Mouse (Mus musculus) spleen, embryonic (tissue): ENCODE results near the gene Ttc34.

Experiments
- CTCF ChIA-PET: fragments of 350-600 bp; sonication (Branson Sonifier 250); formaldehyde crosslinking; loops from one replicate; lab custom pipeline; 2022; lab: Charles Lee

Ttc34 gene

DNA sequence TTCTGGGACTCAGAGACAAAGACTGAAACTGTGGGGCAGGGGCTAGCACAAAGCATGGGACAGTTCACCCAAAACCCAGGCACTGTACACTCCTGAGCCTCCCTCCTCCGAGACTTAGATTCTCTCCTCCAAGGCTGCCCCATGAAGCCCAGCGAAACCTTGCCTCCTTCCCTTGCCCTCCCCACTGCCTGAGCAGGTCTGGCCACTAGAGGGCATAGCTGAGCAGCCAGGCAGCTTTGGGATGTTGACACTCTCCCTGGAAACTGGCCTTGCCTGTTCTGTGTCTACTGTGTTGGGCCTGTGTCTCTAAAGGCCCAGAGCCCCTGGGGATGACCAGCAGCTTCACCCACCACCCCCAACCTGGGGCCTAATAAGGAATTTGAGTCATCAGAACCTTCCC, at the start of gene Ttc34:
Gene Ttc34, plus strand, starts transcription at position 290 of the 400 bp plus-strand sequence.
- CTCF ChIA-PET, result no interaction called here

- CTCF ChIA-PET, result no interaction called here
Measured at GRCm38 (mm10) chr4:154787960-154788702, 49.1 kb upstream of the Ttc34 start.

DNA sequence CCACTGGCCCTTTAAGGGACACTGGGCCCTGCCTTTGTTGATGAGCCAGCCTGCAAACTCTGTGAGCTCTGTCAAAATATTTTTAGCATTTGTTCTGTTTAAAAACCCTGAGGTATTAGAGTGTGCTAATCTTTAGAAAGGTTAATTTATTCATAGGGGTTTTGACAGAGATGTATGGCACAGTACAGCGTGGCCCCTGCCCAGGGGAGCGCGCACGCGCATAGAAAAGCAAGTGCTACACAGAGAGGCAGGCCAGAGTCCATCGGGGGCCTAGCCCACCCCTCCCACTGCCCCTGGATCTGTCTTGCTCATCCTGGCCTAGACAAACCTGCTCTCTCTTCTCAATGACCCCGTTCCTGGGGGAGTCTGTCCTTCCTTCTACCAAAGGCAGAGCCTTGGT, 45.4 kb upstream of the Ttc34 start:
- CTCF ChIA-PET, result no interaction called here

GRCm38 (mm10) chr4:154793499-154793898, 43.8 kb upstream of the Ttc34 start:
- CTCF ChIA-PET, result no interaction called here

DNA sequence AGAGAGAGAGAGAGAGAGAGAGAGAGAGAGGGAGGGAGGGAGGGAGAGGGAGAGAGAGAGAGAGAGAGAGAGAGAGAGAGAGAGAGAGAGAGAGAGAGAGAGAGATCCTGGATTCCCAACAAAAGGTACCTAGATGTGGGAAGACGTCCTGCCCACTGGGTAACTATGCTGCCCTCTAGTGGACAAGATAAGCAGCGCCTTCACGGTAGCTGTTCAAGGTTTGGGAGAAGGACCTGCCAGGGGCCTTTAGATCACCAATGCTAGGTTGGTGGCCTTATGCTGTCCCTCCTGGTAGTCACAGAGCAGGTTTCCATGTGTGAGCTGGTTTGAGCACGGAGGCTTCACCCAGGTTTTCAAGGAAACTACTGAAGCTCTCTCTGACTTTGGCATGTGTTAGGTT, 39.4 kb upstream of the Ttc34 start:
- CTCF ChIA-PET, result interaction anchor here (0.7 kb wide), 1 partner anchor 26 kb away, joined by 10 read pairs; no protein-coding TSS in a partner anchor

DNA sequence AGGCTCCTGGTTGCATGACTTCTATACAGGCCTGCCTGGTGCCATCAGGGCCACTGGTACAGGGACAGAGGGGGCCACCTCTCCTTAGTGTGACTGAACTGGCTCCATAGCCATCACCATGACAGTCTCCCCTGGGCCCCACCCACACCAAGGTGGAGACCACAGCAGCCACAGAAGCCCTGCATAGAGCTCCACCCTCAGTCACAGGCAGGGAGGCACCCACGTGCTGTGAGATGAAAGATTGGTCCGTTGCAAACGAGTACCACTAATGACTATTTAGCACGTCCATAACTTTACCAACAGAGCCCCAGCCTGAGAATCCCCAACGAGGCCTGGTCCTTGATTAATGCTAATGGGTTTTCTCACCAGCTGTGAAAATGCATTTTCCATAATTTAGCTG, 36.7 kb upstream of the Ttc34 start:
- CTCF ChIA-PET, result interaction anchor here (0.5 kb wide), 1 partner anchor 397 kb away, joined by 4 read pairs; no protein-coding TSS in a partner anchor

DNA sequence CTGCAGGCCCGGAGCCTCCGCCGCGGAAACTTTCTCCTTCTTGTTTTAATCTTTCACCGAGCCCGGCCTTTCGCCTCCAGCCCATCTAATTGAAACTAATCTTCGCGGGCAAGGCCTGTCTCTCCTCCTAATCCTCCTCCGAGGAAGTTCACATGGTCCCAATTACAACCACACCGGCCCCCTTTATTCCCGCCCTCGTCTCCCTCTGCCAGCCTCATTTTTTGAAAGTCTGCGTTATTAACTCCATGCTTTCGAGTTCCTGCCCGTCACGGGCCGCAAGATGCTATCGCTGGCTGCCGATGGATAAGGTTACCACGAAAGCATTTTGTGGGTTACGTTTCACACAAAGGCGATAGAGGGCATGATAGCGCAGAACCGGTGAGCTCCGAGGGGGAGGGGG, 35.0 kb upstream of the Ttc34 start:
- CTCF ChIA-PET, result no interaction called here

- CTCF ChIA-PET, result no interaction called here
Measured at GRCm38 (mm10) chr4:154825662-154826061, 11.6 kb upstream of the Ttc34 start.

DNA sequence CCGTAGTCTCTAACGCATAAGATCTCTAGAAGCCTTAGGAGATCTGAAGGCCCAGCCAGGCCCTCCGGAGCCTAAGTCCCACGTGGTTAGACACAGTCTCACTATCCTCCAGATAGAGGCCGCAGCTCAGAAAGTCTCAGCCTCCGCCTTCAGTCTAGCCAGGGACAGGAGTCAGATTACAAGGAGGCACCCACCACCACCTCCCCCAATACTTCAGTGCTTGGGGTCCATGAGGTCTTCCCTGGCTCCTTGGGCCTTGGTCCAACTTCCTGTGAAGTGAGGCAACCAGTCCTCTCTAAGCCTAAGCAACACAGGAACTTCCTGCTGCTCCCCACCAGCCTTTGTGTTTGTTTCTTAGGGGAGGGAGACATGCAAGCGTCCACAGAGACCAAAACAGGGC, 11.0 kb upstream of the Ttc34 start:
- CTCF ChIA-PET, result no interaction called here

- CTCF ChIA-PET, result interaction anchor here (0.6 kb wide), 1 partner anchor 47 kb away, joined by 3 read pairs; no protein-coding TSS in a partner anchor
Measured at GRCm38 (mm10) chr4:154827181-154827580, 10.1 kb upstream of the Ttc34 start.

- CTCF ChIA-PET, result no interaction called here
Measured at GRCm38 (mm10) chr4:154827861-154828610, 9.2 kb upstream of the Ttc34 start.

DNA sequence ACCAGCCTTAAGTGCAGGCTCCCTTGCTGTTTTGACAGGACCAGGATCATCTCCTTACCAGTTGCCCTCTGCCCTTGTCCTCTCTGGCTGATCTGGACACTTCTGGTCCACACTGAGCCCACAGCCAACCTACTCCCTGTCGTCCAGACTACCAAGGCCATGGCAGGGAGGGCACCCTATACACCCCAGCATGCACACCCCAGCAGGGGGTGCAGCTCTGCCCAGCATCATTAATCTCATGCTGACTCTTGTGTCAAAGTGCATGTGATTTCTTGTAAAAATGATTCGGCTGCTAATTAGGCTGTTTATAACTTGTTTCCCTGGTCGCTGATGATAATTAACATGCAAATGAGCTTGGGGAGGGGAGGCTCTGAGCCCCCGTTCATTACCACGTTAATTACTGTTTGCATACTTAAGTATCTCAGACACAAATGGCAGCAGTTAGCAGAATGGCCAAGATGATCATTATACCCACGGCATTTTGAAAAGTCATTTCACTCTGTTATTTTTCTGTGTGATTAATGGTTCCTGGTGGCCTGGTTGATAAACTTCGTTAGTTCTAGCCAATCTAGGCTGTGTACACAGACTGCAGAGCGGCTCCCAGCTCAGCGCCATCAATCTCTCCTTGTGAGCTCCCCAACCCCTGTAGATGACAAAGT, 5.2 kb upstream of the Ttc34 start:
- CTCF ChIA-PET, result no interaction called here

GRCm38 (mm10) chr4:154836183-154836915, 910 bp upstream of the Ttc34 start:
- CTCF ChIA-PET, result no interaction called here

DNA sequence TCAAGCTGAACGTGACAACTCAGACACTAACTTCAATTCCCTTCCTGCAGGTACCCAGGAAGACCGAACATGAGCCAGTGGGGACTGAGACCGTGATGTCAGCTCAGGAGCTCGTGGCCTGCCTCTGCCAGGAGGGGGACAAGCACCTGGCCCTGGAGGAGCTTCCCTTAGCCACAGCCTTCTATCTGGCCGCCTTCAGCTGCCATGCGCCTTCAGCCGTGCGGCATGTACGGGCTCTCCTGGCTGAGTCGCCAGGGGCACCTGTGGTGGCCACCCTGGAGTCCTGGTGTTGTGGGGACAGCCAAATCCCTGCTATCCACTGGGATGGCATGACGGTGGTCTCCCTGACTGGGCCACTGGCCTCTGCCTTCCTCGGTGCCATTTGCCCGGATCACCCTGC, 1.5 kb downstream of the Ttc34 start:
- CTCF ChIA-PET, result no interaction called here

- CTCF ChIA-PET, result no interaction called here
Measured at GRCm38 (mm10) chr4:154839406-154839805, 2.1 kb downstream of the Ttc34 start.

- CTCF ChIA-PET, result no interaction called here
Measured at GRCm38 (mm10) chr4:154852696-154853095, 15.4 kb downstream of the Ttc34 start.

GRCm38 (mm10) chr4:154853881-154854280, 16.6 kb downstream of the Ttc34 start:
- CTCF ChIA-PET, result no interaction called here

DNA sequence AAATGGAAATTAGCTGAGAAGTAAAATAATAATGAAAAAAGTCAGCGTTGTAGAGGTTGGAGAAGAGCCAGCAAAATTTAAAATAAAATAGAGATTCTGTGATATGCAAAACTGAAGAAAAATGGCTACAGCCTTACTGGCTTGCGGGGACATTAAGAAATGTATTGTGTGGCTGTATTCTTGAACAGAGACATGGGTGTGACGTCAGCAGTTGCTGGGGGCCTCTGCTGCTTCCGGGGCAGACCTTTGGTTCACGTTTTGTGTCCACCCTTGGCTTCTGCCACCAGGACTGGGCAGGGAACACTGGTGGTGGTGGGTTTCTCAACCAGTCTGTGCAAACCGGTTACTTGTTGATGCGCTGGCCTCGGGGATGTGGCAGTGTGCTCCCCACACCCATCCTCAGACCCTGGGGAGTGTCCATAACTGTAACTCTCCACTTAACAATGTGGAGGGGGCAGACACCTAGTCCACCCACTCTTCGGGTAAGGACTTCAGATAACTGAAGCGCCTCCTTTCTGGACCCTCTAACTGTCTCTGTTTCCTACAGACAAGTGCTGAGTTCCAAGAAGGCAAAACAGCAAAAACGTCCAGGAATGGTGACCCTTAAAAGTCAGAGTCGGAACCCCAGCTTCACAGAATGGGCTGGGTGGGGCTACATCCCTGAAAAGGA, 17.6 kb downstream of the Ttc34 start:
- CTCF ChIA-PET, result no interaction called here

DNA sequence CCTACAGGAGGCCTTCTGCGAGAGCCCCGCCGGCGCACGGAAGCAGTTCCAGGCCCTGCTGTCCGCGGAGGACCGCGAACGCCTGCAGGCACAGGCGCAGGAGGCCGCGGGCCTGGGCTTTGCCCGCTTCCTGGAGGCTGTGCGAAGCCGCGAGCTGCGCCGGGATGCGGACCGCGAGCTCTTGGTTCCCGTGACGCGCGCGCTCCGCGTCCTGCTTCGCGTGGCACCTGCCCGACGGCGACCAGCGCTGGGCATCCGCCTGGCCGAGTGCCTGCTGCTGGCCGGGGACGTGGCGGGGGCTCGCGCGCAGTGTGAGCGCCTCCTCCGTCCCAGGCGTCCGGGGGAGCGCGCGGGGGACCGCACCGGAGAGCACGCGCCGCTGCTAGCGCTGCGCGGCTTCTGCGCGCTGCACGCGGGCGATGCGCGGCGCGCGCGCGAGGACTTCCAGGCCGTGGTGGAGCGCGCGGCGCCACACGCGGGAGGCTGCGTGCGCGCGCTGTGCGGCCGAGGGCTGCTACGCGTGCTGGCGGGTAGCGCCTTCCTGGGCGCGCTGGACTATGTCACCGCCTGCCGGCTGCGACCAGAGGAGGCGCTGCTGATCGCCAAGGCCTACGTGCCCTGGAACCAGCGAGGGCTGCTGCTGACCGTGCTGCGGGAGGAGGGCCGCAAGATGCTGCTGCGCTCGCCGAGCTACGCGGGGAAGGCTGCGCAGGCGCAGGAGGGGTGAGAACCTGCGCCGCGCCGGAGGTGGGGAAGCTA, 18.6 kb downstream of the Ttc34 start:
- CTCF ChIA-PET, result no interaction called here

GRCm38 (mm10) chr4:154856480-154856837, 19.2 kb downstream of the Ttc34 start:
- CTCF ChIA-PET, result no interaction called here
